25 mouse cellular contexts compared by ENCODE assay signal in the genomic region with DNA sequence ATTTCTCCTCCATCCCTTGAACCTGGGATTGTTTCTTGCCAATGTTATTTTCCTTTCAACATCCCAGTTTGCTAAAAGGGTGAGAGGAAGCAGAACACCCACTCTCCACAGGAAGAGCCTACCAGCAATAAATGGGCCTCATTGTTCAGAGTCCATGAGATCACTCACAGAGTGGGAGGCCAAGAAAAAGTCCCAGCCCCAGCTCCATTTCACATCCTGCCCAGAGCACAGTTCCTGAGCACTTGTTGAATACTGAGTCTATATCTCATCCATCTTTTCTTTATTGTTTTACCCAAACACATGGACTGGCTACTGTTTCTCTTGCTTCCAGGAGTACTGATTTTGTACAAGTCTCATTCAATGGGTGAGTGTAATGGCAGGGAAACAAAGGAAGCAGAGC. TPM values are rescaled to one million over a fixed set of nuclear protein-coding genes. Genes with fewer than 3 reads are reported as not detected.
"Had no signal": no experiment of that assay in that cellular context is flagged by ENCODE, and none has a peak within 500 bp of the region (broad histone marks: within the 10 kb centered on the region; RNA-seq: fewer than 3 reads in every experiment).

Gene Gm17677, plus strand, starts transcription at position 301 of the 400 bp plus-strand sequence.

- H3K27me3 ChIP-seq: neural tube, embryonic 13.5 days; neural tube, embryonic 15.5 days; stomach, embryonic 15.5 days had no signal

- H3K36me3 ChIP-seq: neural tube, embryonic 13.5 days; neural tube, embryonic 15.5 days; stomach, embryonic 15.5 days had no signal

- DNase-seq: retina, postnatal 1 day; right cerebral cortex, adult 18-20 months; right cerebral cortex, postnatal 14 days; right cerebral cortex, postnatal 25 days; right cerebral cortex, postnatal 4 days; spleen, adult 18-20 months; thymus, adult 18-20 months; thymus, adult 2 months; thymus, postnatal 14 days; thymus, postnatal 25 days; thymus, postnatal 36 days; thymus, postnatal 4 days had no signal

- H3K9ac ChIP-seq: neural tube, embryonic 13.5 days; neural tube, embryonic 15.5 days; stomach, embryonic 15.5 days had no signal

- H3K4me1 ChIP-seq: neural tube, embryonic 13.5 days; neural tube, embryonic 15.5 days; stomach, embryonic 15.5 days had no signal

- H3K27ac ChIP-seq: neural tube, embryonic 13.5 days; neural tube, embryonic 15.5 days; stomach, embryonic 15.5 days; stomach, postnatal 0 days had no signal

- H3K4me3 ChIP-seq: neural tube, embryonic 13.5 days; neural tube, embryonic 15.5 days; stomach, embryonic 15.5 days had no signal

RNA-seq across cellular contexts. Expression of gene Gm17677, which starts in this region (rescaled TPM):
- total RNA-seq: neutrophil, adult 5-6 weeks had no signal
- polyA plus RNA-seq: neural tube, embryonic 13.5 days; neural tube, embryonic 14.5 days; neural tube, embryonic 15.5 days; small intestine, adult 2 months; spleen, adult 2 months; stomach, embryonic 14.5 days; stomach, embryonic 15.5 days; stomach, embryonic 16.5 days; stomach, postnatal 0 days; testis, adult 2 months; thymus, adult 2 months; thymus, postnatal 0 days; urinary bladder, adult 2 months had no signal
